Mouse (Mus musculus) testis, adult 2 months (tissue): Measurements from ENCODE around the gene 4933407L21Rik.

Source experiments
- CTCF ChIP-seq: fragments of 200-500 bp; IDR thresholded peaks from 2 replicates; pipeline ENCODE4 v1.5.1; 2012; ENCODE audit warnings: low read depth, mild to moderate bottlenecking, inconsistent platforms, low read length, moderate library complexity; ENCODE audit not compliant: control insufficient read depth, insufficient read depth, insufficient replicate concordance
- POLR2A ChIP-seq: fragments of 200-500 bp; IDR thresholded peaks from 2 replicates; pipeline ENCODE4 v1.6.1; 2012; ENCODE audit warnings: low read depth, mild to moderate bottlenecking, inconsistent platforms, low read length, moderate library complexity; ENCODE audit not compliant: control insufficient read depth

DNA sequence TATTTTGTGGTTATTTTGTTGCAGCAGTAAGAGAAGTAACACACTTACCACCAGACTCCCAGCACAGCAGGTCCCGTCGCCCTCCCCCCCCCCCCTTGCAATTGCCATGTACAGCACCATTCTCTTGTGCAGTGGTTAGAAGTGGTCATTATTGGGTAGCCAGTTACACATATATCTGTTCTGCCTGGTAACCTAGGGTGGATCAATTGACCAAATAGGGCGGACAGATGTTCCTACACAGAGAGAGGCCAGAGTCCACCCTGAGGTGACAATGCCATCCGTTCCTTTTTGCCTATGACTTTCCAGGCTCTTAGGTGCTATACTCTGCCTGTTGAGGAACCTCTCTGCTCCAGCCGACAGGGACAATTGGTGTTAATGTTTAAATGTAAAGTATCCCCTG is 3.1 kb upstream of the 4933407L21Rik start:
- TF ChIP-seq POLR2A (no peak), CTCF (no peak)
